Comparison of ENCODE assay signal across 22 mouse cellular contexts in genomic region chr12:34113336-34113735, GRCm38 (mm10).
A peak's percentile ranks its signal among the peaks of the same experiment; 100 is the strongest.
DNase-seq lines count a peak whose midpoint lies in the region; ATAC-seq and TF ChIP-seq lines count a peak whose summit lies in the region.
"Had no signal": no experiment of that assay in that cellular context is flagged by ENCODE, and none has a peak within 500 bp of the region (broad histone marks: within the 10 kb centered on the region; RNA-seq: fewer than 3 reads in every experiment).

No protein-coding gene starts in this region.

- H3K4me1 ChIP-seq in kidney, postnatal 0 days (replicated peaks; ENCODE audit: insufficient read depth, low read length), result no peaks in the 10 kb centered on the region
- no peaks in the 10 kb centered on the region for H3K4me1 ChIP-seq in liver, adult 2 months (ENCODE audit: control insufficient read depth, insufficient read depth, low read length)
- no peaks in the 10 kb centered on the region for H3K4me1 ChIP-seq in liver, embryonic 11.5 days (replicated peaks; ENCODE audit: control insufficient read depth, insufficient read depth, low read length)
- H3K4me1 ChIP-seq in forebrain, embryonic 10.5 days, result no peaks in the 10 kb centered on the region
- H3K4me1 ChIP-seq: embryonic facial prominence, embryonic 15.5 days; forebrain, embryonic 13.5 days; forebrain, embryonic 15.5 days had no signal

- H3K27me3 ChIP-seq in kidney, postnatal 0 days (ENCODE audit: insufficient read depth, low read length), result no peaks in the 10 kb centered on the region
- no peaks in the 10 kb centered on the region for H3K27me3 ChIP-seq in liver, adult 2 months (ENCODE audit: control insufficient read depth, insufficient read depth, low read length)
- no peaks in the 10 kb centered on the region for H3K27me3 ChIP-seq in liver, embryonic 11.5 days (replicated peaks; ENCODE audit: control insufficient read depth, insufficient read depth, low read length)
- no peaks in the 10 kb centered on the region for H3K27me3 ChIP-seq in forebrain, embryonic 10.5 days (ENCODE audit: poor library complexity, severe bottlenecking)
- H3K27me3 ChIP-seq: embryonic facial prominence, embryonic 13.5 days; embryonic facial prominence, embryonic 15.5 days; forebrain, embryonic 13.5 days; forebrain, embryonic 15.5 days had no signal

- H3K27ac ChIP-seq in kidney, postnatal 0 days, result no peak overlapping the region
- H3K27ac ChIP-seq in liver, adult 2 months (replicated peaks; ENCODE audit: insufficient read depth, low read depth, low read length), result no peak overlapping the region
- H3K27ac ChIP-seq in liver, embryonic 11.5 days (ENCODE audit: low read depth, low read length), result no peak overlapping the region
- H3K27ac ChIP-seq in forebrain, embryonic 10.5 days, result no peak overlapping the region
- H3K27ac ChIP-seq: embryonic facial prominence, embryonic 13.5 days; embryonic facial prominence, embryonic 15.5 days; forebrain, embryonic 13.5 days; forebrain, embryonic 15.5 days had no signal

- no peak overlapping the region for H3K4me2 ChIP-seq in kidney, postnatal 0 days (ENCODE audit: low read length)
- H3K4me2 ChIP-seq in liver, embryonic 11.5 days, result no peak overlapping the region
- H3K4me2 ChIP-seq: embryonic facial prominence, embryonic 13.5 days; embryonic facial prominence, embryonic 15.5 days; forebrain, embryonic 13.5 days; forebrain, embryonic 15.5 days had no signal

- no peaks in the 10 kb centered on the region for H3K9me3 ChIP-seq in kidney, postnatal 0 days (replicated peaks; ENCODE audit: low read length)
- no peaks in the 10 kb centered on the region for H3K9me3 ChIP-seq in liver, embryonic 11.5 days (ENCODE audit: control insufficient read depth, low read length)
- H3K9me3 ChIP-seq in forebrain, embryonic 10.5 days, result no peaks in the 10 kb centered on the region
- H3K9me3 ChIP-seq: embryonic facial prominence, embryonic 13.5 days; embryonic facial prominence, embryonic 15.5 days; forebrain, embryonic 13.5 days; forebrain, embryonic 15.5 days had no signal

- H3K9ac ChIP-seq in kidney, postnatal 0 days (ENCODE audit: low read depth, low read length), result no peak overlapping the region
- no peak overlapping the region for H3K9ac ChIP-seq in liver, adult 2 months (ENCODE audit: low read depth, low read length)
- H3K9ac ChIP-seq in liver, embryonic 11.5 days (ENCODE audit: low read depth, low read length), result no peak overlapping the region
- H3K9ac ChIP-seq: embryonic facial prominence, embryonic 13.5 days; embryonic facial prominence, embryonic 15.5 days; forebrain, embryonic 13.5 days; forebrain, embryonic 15.5 days; forebrain, postnatal 0 days had no signal

- no peak for TF ChIP-seq CTCF in kidney, postnatal 0 days (IDR thresholded peaks at IDR 0.05; ENCODE audit: low read depth)
- TF ChIP-seq CTCF in liver, adult 2 months (IDR thresholded peaks at IDR 0.05; ENCODE audit: low read depth, low read length), result no peak

- peak; percentile 33 for DNase-seq in kidney, postnatal 0 days (ENCODE audit: low spot score)
- DNase-seq in kidney, postnatal 14 days, result no peak
- DNase-seq in liver, adult 2 months (ENCODE audit: extremely low read depth, low read depth, low spot score), result peak; percentile 18
- DNase-seq in liver, embryonic 11.5 days (ENCODE audit: low spot score), result no peak
- peak; percentile 20 for DNase-seq in embryo, embryonic 10.5 days (ENCODE audit: low spot score)
- peak; percentile 24 for DNase-seq in embryo, embryonic 11 days
- DNase-seq in forebrain, embryonic 10.5 days (ENCODE audit: extremely low spot score, low spot score), result no peak
- DNase-seq: adrenal gland, adult 2 months; adrenal gland, postnatal 10 days; adrenal gland, postnatal 25 days; cerebellum, adult 11 months; cerebellum, adult 18-20 months; cerebellum, adult 8-10 months; cerebellum, adult 9-11 months; cerebellum, postnatal 14 days; cerebellum, postnatal 36 days; forebrain, postnatal 0 days had no signal

- no peaks in the 10 kb centered on the region for H3K36me3 ChIP-seq in kidney, postnatal 0 days (ENCODE audit: insufficient read depth, low read length)
- no peaks in the 10 kb centered on the region for H3K36me3 ChIP-seq in liver, adult 2 months (ENCODE audit: control insufficient read depth, insufficient read depth, low read length)
- no peaks in the 10 kb centered on the region for H3K36me3 ChIP-seq in liver, embryonic 11.5 days (ENCODE audit: control insufficient read depth, insufficient read depth, low read length)
- H3K36me3 ChIP-seq in forebrain, embryonic 10.5 days (replicated peaks), result no peaks in the 10 kb centered on the region
- H3K36me3 ChIP-seq: embryonic facial prominence, embryonic 13.5 days; embryonic facial prominence, embryonic 15.5 days; forebrain, embryonic 15.5 days had no signal

- H3K4me3 ChIP-seq in kidney, postnatal 0 days (replicated peaks; ENCODE audit: low read depth, low read length), result no peak overlapping the region
- no peak overlapping the region for H3K4me3 ChIP-seq in liver, adult 2 months (ENCODE audit: insufficient read depth, low read depth, low read length)
- no peak overlapping the region for H3K4me3 ChIP-seq in liver, embryonic 11.5 days (ENCODE audit: low read depth, low read length)
- H3K4me3 ChIP-seq in forebrain, embryonic 10.5 days, result no peak overlapping the region
- H3K4me3 ChIP-seq: embryonic facial prominence, embryonic 13.5 days; embryonic facial prominence, embryonic 15.5 days; erythroblast, embryonic 14.5 days; forebrain, embryonic 13.5 days; forebrain, embryonic 15.5 days had no signal

- no peaks in the 10 kb centered on the region for H3K79me2 ChIP-seq in liver, adult 2 months (ENCODE audit: control insufficient read depth, insufficient read depth, low read length)

- 17% methylated on average over 1 of the region's 1 CpGs for WGBS in kidney, postnatal 0 days
- 11% methylated on average over 1 of the region's 1 CpGs for WGBS in liver, adult 2 months
- 36% methylated on average over 1 of the region's 1 CpGs for WGBS in liver, embryonic 11.5 days
- WGBS in forebrain, embryonic 10.5 days, result 51% methylated on average over 1 of the region's 1 CpGs

- ATAC-seq in kidney, postnatal 0 days (replicated peaks; ENCODE audit: low FRiP score, low read depth), result no peak
- ATAC-seq in liver, embryonic 11.5 days (replicated peaks; ENCODE audit: low FRiP score), result no peak
- ATAC-seq: forebrain, embryonic 13.5 days; forebrain, embryonic 15.5 days; forebrain, postnatal 0 days had no signal

- no peak for TF ChIP-seq POLR2A in liver, adult 2 months (IDR thresholded peaks at IDR 0.05; ENCODE audit: extremely low read depth, insufficient read depth, low read length)

Comparison
In these comparisons a context has a peak if more than half of its experiments do, and no peak if none do; other contexts are left out.
1. DNase-seq: peak in kidney, postnatal 0 days (single experiment), liver, adult 2 months (single experiment), embryo, embryonic 10.5 days (single experiment) and embryo, embryonic 11 days (single experiment); none in kidney, postnatal 14 days (single experiment), liver, embryonic 11.5 days (single experiment) and forebrain, embryonic 10.5 days (single experiment).